Mouse (Mus musculus) layer of hippocampus, adult 9-11 months (tissue): ENCODE measurements at regions not wholly inside any gene's neighbourhood (a gene's known extent, or its start where the extent isn't known, plus 50 kb on each side); places are given as distances from the start of the nearest gene placed in this dataset.

ENCODE experiments used
- DNase-seq: peaks from one replicate; pipeline ENCODE4 v3.0.0; 2022

GRCm38 (mm10) chr11:114203416-114203815, 136.6 kb upstream of the Sdk2 start:
- DNase-seq: no peak

GRCm38 (mm10) chr11:114202486-114202885, 135.6 kb upstream of the Sdk2 start:
- DNase-seq: no peak

GRCm38 (mm10) chr11:114199081-114199586, 132.3 kb upstream of the Sdk2 start:
- no peak for DNase-seq

- peak; percentile 92 for DNase-seq
Measured at GRCm38 (mm10) chr11:114198317-114199032, 131.6 kb upstream of the Sdk2 start.

GRCm38 (mm10) chr11:114195291-114195690, 128.4 kb upstream of the Sdk2 start:
- no peak for DNase-seq

- DNase-seq: no peak
Measured at GRCm38 (mm10) chr11:114194055-114194706, 127.3 kb upstream of the Sdk2 start.

GRCm38 (mm10) chr11:114193018-114193417, 126.2 kb upstream of the Sdk2 start:
- DNase-seq: peak; percentile 53

GRCm38 (mm10) chr11:114191661-114192060, 124.8 kb upstream of the Sdk2 start:
- no peak for DNase-seq

- no peak for DNase-seq
Measured at GRCm38 (mm10) chr11:114184970-114185882, 118.4 kb upstream of the Sdk2 start.

- DNase-seq: no peak
Measured at GRCm38 (mm10) chr11:114184431-114184830, 117.6 kb upstream of the Sdk2 start.

GRCm38 (mm10) chr11:114183231-114183630, 116.4 kb upstream of the Sdk2 start:
- no peak for DNase-seq

- DNase-seq: no peak
Measured at GRCm38 (mm10) chr11:114178746-114179472, 112.1 kb upstream of the Sdk2 start.

GRCm38 (mm10) chr11:114177789-114178188, 110.9 kb upstream of the Sdk2 start:
- DNase-seq: no peak

GRCm38 (mm10) chr11:114177281-114177680, 110.4 kb upstream of the Sdk2 start:
- no peak for DNase-seq

- no peak for DNase-seq
Measured at GRCm38 (mm10) chr11:114176671-114177212, 109.9 kb upstream of the Sdk2 start.

- no peak for DNase-seq
Measured at GRCm38 (mm10) chr11:114175437-114176131, 108.7 kb upstream of the Sdk2 start.

- no peak for DNase-seq
Measured at GRCm38 (mm10) chr11:114174871-114175270, 108.0 kb upstream of the Sdk2 start.

- DNase-seq: no peak
Measured at GRCm38 (mm10) chr11:114168231-114168661, 101.4 kb upstream of the Sdk2 start.

- no peak for DNase-seq
Measured at GRCm38 (mm10) chr11:114165656-114166362, 99.0 kb upstream of the Sdk2 start.

GRCm38 (mm10) chr11:114152716-114153115, 85.9 kb upstream of the Sdk2 start:
- DNase-seq: peak; percentile 30

- no peak for DNase-seq
Measured at GRCm38 (mm10) chr11:114146334-114146733, 79.5 kb upstream of the Sdk2 start.
